Mouse (Mus musculus): ENCODE data around the gene Hs6st3.

The Hs6st3 gene

GRCm38 (mm10) chr14:119137906-119138785 is at the start of gene Hs6st3:
TSS of gene Hs6st3 (plus strand) at chr14:119138341.
- peak; percentile 36 for DNase-seq (ENCODE audit: low spot score)

- peak; percentile 91 for DNase-seq (ENCODE audit: low spot score)
Observed at GRCm38 (mm10) chr14:119098851-119099569, 39.1 kb upstream of the Hs6st3 start, which contains the start of gene Uggt2. TSS of gene Uggt2 (minus strand) at chr14:119099430.

- no peak for DNase-seq (ENCODE audit: low spot score)
Observed at GRCm38 (mm10) chr14:119099570-119099891, 38.6 kb upstream of the Hs6st3 start.

GRCm38 (mm10) chr14:119107591-119107990 is 30.6 kb upstream of the Hs6st3 start:
- no peak for DNase-seq (ENCODE audit: low spot score)

GRCm38 (mm10) chr14:119108776-119109301 is 29.3 kb upstream of the Hs6st3 start:
- no peak for DNase-seq (ENCODE audit: low spot score)

GRCm38 (mm10) chr14:119109776-119110218 is 28.3 kb upstream of the Hs6st3 start:
- DNase-seq (ENCODE audit: low spot score) = no peak

- no peak for DNase-seq (ENCODE audit: low spot score)
Observed at GRCm38 (mm10) chr14:119112558-119112957, 25.6 kb upstream of the Hs6st3 start.

- peak; percentile 51 for DNase-seq (ENCODE audit: low spot score)
Observed at GRCm38 (mm10) chr14:119123582-119123981, 14.6 kb upstream of the Hs6st3 start.

GRCm38 (mm10) chr14:119124061-119124460 is 14.1 kb upstream of the Hs6st3 start:
- peak; percentile 74 for DNase-seq (ENCODE audit: low spot score)

- peak; percentile 57 for DNase-seq (ENCODE audit: low spot score)
Observed at GRCm38 (mm10) chr14:119125840-119126239, 12.3 kb upstream of the Hs6st3 start.

- no peak for DNase-seq (ENCODE audit: low spot score)
Observed at GRCm38 (mm10) chr14:119127330-119127729, 10.8 kb upstream of the Hs6st3 start.

- peak; percentile 68 for DNase-seq (ENCODE audit: low spot score)
Observed at GRCm38 (mm10) chr14:119137512-119137905, 632 bp upstream of the Hs6st3 start.

GRCm38 (mm10) chr14:119138786-119139100 is 602 bp downstream of the Hs6st3 start:
- peak; percentile 25 for DNase-seq (ENCODE audit: low spot score)

- no peak for DNase-seq (ENCODE audit: low spot score)
Observed at GRCm38 (mm10) chr14:119139381-119139950, 1.3 kb downstream of the Hs6st3 start.

- DNase-seq (ENCODE audit: low spot score) = no peak
Observed at GRCm38 (mm10) chr14:119153088-119153487, 14.9 kb downstream of the Hs6st3 start.

- no peak for DNase-seq (ENCODE audit: low spot score)
Observed at GRCm38 (mm10) chr14:119193905-119194304, 55.8 kb downstream of the Hs6st3 start.

GRCm38 (mm10) chr14:119203508-119203907 is 65.4 kb downstream of the Hs6st3 start:
- no peak for DNase-seq (ENCODE audit: low spot score)

GRCm38 (mm10) chr14:119215576-119216309 is 77.6 kb downstream of the Hs6st3 start:
- DNase-seq (ENCODE audit: low spot score) = no peak

- DNase-seq (ENCODE audit: low spot score) = no peak
Observed at GRCm38 (mm10) chr14:119227709-119228338, 89.7 kb downstream of the Hs6st3 start.

- no peak for DNase-seq (ENCODE audit: low spot score)
Observed at GRCm38 (mm10) chr14:119233598-119233997, 95.5 kb downstream of the Hs6st3 start.

GRCm38 (mm10) chr14:119247131-119247530 is 109.0 kb downstream of the Hs6st3 start:
- DNase-seq (ENCODE audit: low spot score) = no peak
